28 mouse cellular contexts compared by ENCODE assay signal in genomic region chr13:119331815-119332214, GRCm38 (mm10).
"Had no signal": no experiment of that assay in that cellular context is flagged by ENCODE, and none has a peak within 500 bp of the region (broad histone marks: within the 10 kb centered on the region; RNA-seq: fewer than 3 reads in every experiment).

No protein-coding gene starts in this region.

- DNase-seq: layer of hippocampus, postnatal 36 days; left cerebral cortex, postnatal 4 days; liver, embryonic 13.5 days; liver, postnatal 0 days; lung, adult 18-20 months; lung, adult 2 months; lung, embryonic 14.5 days; lung, postnatal 10 days; lung, postnatal 36 days; lung, postnatal 4 days; midbrain, embryonic 14.5 days had no signal

- H3K27ac ChIP-seq: left cerebral cortex, adult 2 months; limb, embryonic 12.5 days; limb, embryonic 13.5 days; liver, embryonic 12.5 days; liver, embryonic 13.5 days; liver, embryonic 14.5 days; liver, embryonic 15.5 days; lung, embryonic 15.5 days; macrophage; midbrain, embryonic 12.5 days; midbrain, embryonic 13.5 days; midbrain, embryonic 15.5 days; neural tube, embryonic 12.5 days; neural tube, embryonic 13.5 days had no signal

- H3K4me2 ChIP-seq: limb, embryonic 12.5 days; limb, embryonic 13.5 days; liver, embryonic 11.5 days; liver, embryonic 12.5 days; liver, embryonic 13.5 days; liver, embryonic 15.5 days; lung, embryonic 14.5 days; lung, embryonic 15.5 days; midbrain, embryonic 12.5 days; midbrain, embryonic 13.5 days; midbrain, embryonic 15.5 days; neural tube, embryonic 12.5 days; neural tube, embryonic 13.5 days had no signal

- ATAC-seq: liver, embryonic 12.5 days; liver, postnatal 0 days; midbrain, embryonic 13.5 days; midbrain, embryonic 15.5 days; midbrain, embryonic 16.5 days had no signal

- H3K4me3 ChIP-seq: left cerebral cortex, adult 2 months; limb, embryonic 12.5 days; limb, embryonic 13.5 days; liver, embryonic 12.5 days; liver, embryonic 13.5 days; liver, embryonic 15.5 days; lung, embryonic 15.5 days; megakaryocyte, embryonic 14.5 days; midbrain, embryonic 12.5 days; midbrain, embryonic 13.5 days; midbrain, embryonic 15.5 days; myocyte; neural tube, embryonic 12.5 days; neural tube, embryonic 13.5 days had no signal

- H3K9me3 ChIP-seq: limb, embryonic 12.5 days; limb, embryonic 13.5 days; liver, embryonic 12.5 days; liver, embryonic 13.5 days; liver, embryonic 15.5 days; lung, embryonic 15.5 days; megakaryocyte, embryonic 14.5 days; midbrain, embryonic 12.5 days; midbrain, embryonic 13.5 days; midbrain, embryonic 15.5 days; neural tube, embryonic 12.5 days; neural tube, embryonic 13.5 days had no signal

- H3K4me1 ChIP-seq: limb, embryonic 12.5 days; limb, embryonic 13.5 days; liver, embryonic 12.5 days; liver, embryonic 13.5 days; liver, embryonic 15.5 days; megakaryocyte, embryonic 14.5 days; midbrain, embryonic 12.5 days; midbrain, embryonic 13.5 days; midbrain, embryonic 15.5 days; neural tube, embryonic 12.5 days; neural tube, embryonic 13.5 days had no signal

- H3K9ac ChIP-seq: limb, embryonic 12.5 days; limb, embryonic 13.5 days; liver, embryonic 12.5 days; liver, embryonic 13.5 days; liver, embryonic 14.5 days; liver, embryonic 15.5 days; liver, postnatal 0 days; lung, embryonic 14.5 days; lung, embryonic 15.5 days; midbrain, embryonic 12.5 days; midbrain, embryonic 13.5 days; midbrain, embryonic 15.5 days; neural tube, embryonic 12.5 days; neural tube, embryonic 13.5 days had no signal

- H3K27me3 ChIP-seq: limb, embryonic 12.5 days; limb, embryonic 13.5 days; liver, embryonic 12.5 days; liver, embryonic 13.5 days; liver, embryonic 15.5 days; lung, embryonic 15.5 days; megakaryocyte, embryonic 14.5 days; midbrain, embryonic 12.5 days; midbrain, embryonic 13.5 days; midbrain, embryonic 15.5 days; neural tube, embryonic 12.5 days; neural tube, embryonic 13.5 days had no signal
